Comparison of ENCODE assay signal across 8 mouse cellular contexts in genomic region chr2:83759667-83760066, GRCm38 (mm10). TPM values are rescaled to one million over a fixed set of nuclear protein-coding genes. Genes with fewer than 3 reads are reported as not detected.
DNase-seq lines count a peak whose midpoint lies in the region; ATAC-seq and TF ChIP-seq lines count a peak whose summit lies in the region.

No protein-coding gene starts in this region.

- no peaks in the 10 kb centered on the region for H3K4me1 ChIP-seq in lung, embryonic 14.5 days (ENCODE audit: insufficient read depth)
- H3K4me1 ChIP-seq in heart, embryonic 16.5 days (ENCODE audit: control insufficient read depth, insufficient read depth, low read length): peaks cover 14% of the 10 kb centered on the region
- no peaks in the 10 kb centered on the region for H3K4me1 ChIP-seq in stomach, postnatal 0 days (replicated peaks; ENCODE audit: control insufficient read depth, insufficient read depth)

- no peak overlapping the region for H3K4me2 ChIP-seq in lung, embryonic 14.5 days
- peak overlapping the region; percentile 70 for H3K4me2 ChIP-seq in heart, embryonic 16.5 days (ENCODE audit: low read depth, low read length)
- no peak overlapping the region for H3K4me2 ChIP-seq in stomach, postnatal 0 days (replicated peaks; ENCODE audit: low read depth)

- no peak overlapping the region for H3K9ac ChIP-seq in lung, embryonic 14.5 days
- H3K9ac ChIP-seq in heart, embryonic 16.5 days (ENCODE audit: low read length): no peak overlapping the region
- H3K9ac ChIP-seq in stomach, postnatal 0 days (ENCODE audit: low read length): no peak overlapping the region

- WGBS in lung, embryonic 14.5 days: 41% methylated on average over 5 of the region's 5 CpGs
- WGBS in heart, embryonic 16.5 days: 16% methylated on average over 5 of the region's 5 CpGs
- 64% methylated on average over 5 of the region's 5 CpGs for WGBS in stomach, postnatal 0 days

- no peaks in the 10 kb centered on the region for H3K27me3 ChIP-seq in lung, embryonic 14.5 days (ENCODE audit: insufficient read depth, low read length)
- peaks cover 29% of the 10 kb centered on the region for H3K27me3 ChIP-seq in heart, embryonic 16.5 days (ENCODE audit: control insufficient read depth, insufficient read depth, low read length)
- H3K27me3 ChIP-seq in stomach, postnatal 0 days (ENCODE audit: control insufficient read depth, insufficient read depth, low read length): no peaks in the 10 kb centered on the region

- DNase-seq in lung, embryonic 14.5 days: peak; percentile 52
- DNase-seq in lung, postnatal 14 days: no peak
- peak; percentile 23 for DNase-seq in lung, postnatal 10 days
- DNase-seq in stomach, postnatal 0 days (ENCODE audit: low spot score): no peak
- no peak for DNase-seq in layer of hippocampus, adult 9-11 months
- DNase-seq in left cerebral cortex, adult 18-20 months (ENCODE audit: low spot score in 2 of 2): no peak
- DNase-seq in adrenal gland, adult 8-10 months: no peak

- H3K36me3 ChIP-seq in lung, embryonic 14.5 days (ENCODE audit: insufficient read depth): peaks cover 15% of the 10 kb centered on the region; the same call in 1 of the 2 replicates
- H3K36me3 ChIP-seq in heart, embryonic 16.5 days (ENCODE audit: control insufficient read depth, insufficient read depth): 0 out of 2 replicates have a peak, but pooled peaks cover 3% of the 10 kb centered on the region
- 0 out of 2 replicates have a peak, but pooled peaks cover 5% of the 10 kb centered on the region for H3K36me3 ChIP-seq in stomach, postnatal 0 days (ENCODE audit: control insufficient read depth, insufficient read depth, low read length)

- peak; percentile 81; the same call in 1 of the 2 replicates for ATAC-seq in lung, embryonic 14.5 days (ENCODE audit: insufficient read depth)
- peak; percentile 96 for ATAC-seq in heart, embryonic 16.5 days (replicated peaks; ENCODE audit: extremely low read depth, insufficient read depth, low FRiP score)
- peak; percentile 85 for ATAC-seq in stomach, postnatal 0 days (ENCODE audit: low FRiP score, low TSS enrichment)

- no peak overlapping the region for H3K4me3 ChIP-seq in lung, embryonic 14.5 days (ENCODE audit: low read depth, low read length)
- peak overlapping the region; percentile 43 for H3K4me3 ChIP-seq in heart, embryonic 16.5 days (ENCODE audit: low read length)
- no peak overlapping the region for H3K4me3 ChIP-seq in stomach, postnatal 0 days (ENCODE audit: low read depth, low read length)

- no peaks in the 10 kb centered on the region for H3K9me3 ChIP-seq in lung, embryonic 14.5 days (ENCODE audit: low read depth, low read length)
- H3K9me3 ChIP-seq in heart, embryonic 16.5 days (replicated peaks; ENCODE audit: control insufficient read depth, low read length): no peaks in the 10 kb centered on the region
- no peaks in the 10 kb centered on the region for H3K9me3 ChIP-seq in stomach, postnatal 0 days (ENCODE audit: control insufficient read depth, low read length)

- H3K27ac ChIP-seq in lung, embryonic 14.5 days (ENCODE audit: low read depth): no peak overlapping the region
- peak overlapping the region; percentile 68 for H3K27ac ChIP-seq in heart, embryonic 16.5 days (ENCODE audit: low read length)
- peak overlapping the region; percentile 53; the same call in 1 of the 2 replicates for H3K27ac ChIP-seq in stomach, postnatal 0 days (replicated peaks)

- no peak for TF ChIP-seq EP300 in stomach, postnatal 0 days (optimal IDR thresholded peaks at IDR 0.05)

- TF ChIP-seq CTCF in lung, embryonic 14.5 days (IDR thresholded peaks at IDR 0.05; ENCODE audit: low read depth): no peak
- TF ChIP-seq CTCF in stomach, postnatal 0 days (IDR thresholded peaks at IDR 0.05; ENCODE audit: low read depth): no peak

RNA-seq across cellular contexts. Expression of gene Itgav, which starts 35.5 kb away (rescaled TPM):
- 66.8 and 77.0 TPM in 2 replicates for polyA plus RNA-seq in lung, embryonic 14.5 days (2014; fragmentation: Nextera tagmentation; extraction: Ambion mirVana)
- polyA plus RNA-seq in heart, embryonic 16.5 days (2015; fragmentation: Nextera tagmentation; extraction: Ambion mirVana): 34.8 and 43.4 TPM in 2 replicates
- 69.8 and 74.3 TPM in 2 replicates for polyA plus RNA-seq in stomach, postnatal 0 days (2015; fragmentation: Nextera tagmentation; extraction: Ambion mirVana)
- 100 to 1,000 TPM; 138 to 149 TPM for total RNA-seq in left cerebral cortex, adult 18-20 months (2021)
- total RNA-seq in adrenal gland, adult 8-10 months (2022): 100 to 1,000 TPM; 115 to 144 (median 126) TPM

RNA-seq across cellular contexts. Expression of gene Fam171b, which starts 52.8 kb away (rescaled TPM):
- 2.2 and 2.4 TPM in 2 replicates for polyA plus RNA-seq in lung, embryonic 14.5 days (2014; fragmentation: Nextera tagmentation; extraction: Ambion mirVana)
- 1.7 and 1.8 TPM in 2 replicates for polyA plus RNA-seq in heart, embryonic 16.5 days (2015; fragmentation: Nextera tagmentation; extraction: Ambion mirVana)
- 4.2 and 4.8 TPM in 2 replicates for polyA plus RNA-seq in stomach, postnatal 0 days (2015; fragmentation: Nextera tagmentation; extraction: Ambion mirVana)
- total RNA-seq in left cerebral cortex, adult 18-20 months (2021): 100 to 1,000 TPM; 206 to 215 TPM
- 1 to 10 TPM; 4.4 to 8.6 (median 6.0) TPM for total RNA-seq in adrenal gland, adult 8-10 months (2022)

Comparison
In these comparisons a context has a peak if more than half of its experiments do, and no peak if none do; other contexts are left out.
1. DNase-seq: peak in lung, embryonic 14.5 days (single experiment) and lung, postnatal 10 days (single experiment); none in lung, postnatal 14 days (single experiment), stomach, postnatal 0 days (single experiment), layer of hippocampus, adult 9-11 months (single experiment), left cerebral cortex, adult 18-20 months (0 of 2) and adrenal gland, adult 8-10 months (single experiment).
2. Peak in every context shown above with its lines, with median percentiles within 50 percentile points of each other: ATAC-seq.